Comparison of ENCODE assay signal across 8 mouse cellular contexts in the genomic region with DNA sequence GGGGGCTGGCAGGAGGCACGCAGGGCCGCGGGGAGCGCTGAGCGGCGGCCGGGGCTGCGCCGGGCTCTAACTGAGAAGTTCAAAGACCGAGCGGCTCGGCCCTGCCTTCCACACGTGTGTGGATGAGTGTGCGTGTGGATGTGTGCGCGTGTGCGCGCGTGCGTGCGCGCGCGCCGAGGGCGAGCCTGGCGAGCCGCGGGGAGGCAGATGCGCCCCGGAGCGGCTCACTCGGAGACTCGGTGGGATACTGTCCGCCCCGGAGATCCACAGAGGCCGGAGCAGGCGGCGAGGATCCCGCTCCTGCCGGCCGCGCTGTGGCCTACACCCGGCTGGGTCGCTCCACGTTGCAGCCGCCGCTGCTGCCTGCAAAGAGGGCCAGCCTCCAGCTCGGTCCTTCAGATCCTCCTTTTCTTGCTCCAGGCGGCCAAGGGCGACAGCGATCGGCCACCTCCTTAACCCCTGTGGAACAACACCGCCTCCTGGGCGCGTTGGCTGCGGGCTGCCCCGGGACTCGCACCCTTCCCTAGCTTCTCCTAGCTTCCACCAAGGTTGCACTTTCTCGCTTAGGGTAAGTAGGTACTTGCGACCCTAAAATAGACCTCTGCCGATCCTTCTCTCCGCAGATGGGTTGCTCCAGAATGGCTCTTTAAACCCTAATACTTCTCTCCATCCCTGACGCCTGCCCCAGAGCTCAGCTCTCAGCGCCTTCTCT. TPM values are rescaled to one million over a fixed set of nuclear protein-coding genes. Genes with fewer than 3 reads are reported as not detected.
DNase-seq lines count a peak whose midpoint lies in the region; ATAC-seq and TF ChIP-seq lines count a peak whose summit lies in the region.

No protein-coding gene starts in this region.

- H3K9me3 ChIP-seq in forebrain, embryonic 10.5 days, result no peaks in the 10 kb centered on the region
- no peaks in the 10 kb centered on the region for H3K9me3 ChIP-seq in heart, embryonic 13.5 days
- H3K9me3 ChIP-seq in liver, embryonic 14.5 days (ENCODE audit: control insufficient read depth, low read length), result no peaks in the 10 kb centered on the region
- H3K9me3 ChIP-seq in neural tube, embryonic 12.5 days, result no peaks in the 10 kb centered on the region

- H3K27me3 ChIP-seq in forebrain, embryonic 10.5 days (ENCODE audit: poor library complexity, severe bottlenecking), result peaks cover 48% of the 10 kb centered on the region
- no peaks in the 10 kb centered on the region; the same call in 1 of the 2 replicates for H3K27me3 ChIP-seq in heart, embryonic 13.5 days (replicated peaks)
- peaks cover 35% of the 10 kb centered on the region for H3K27me3 ChIP-seq in liver, embryonic 14.5 days (ENCODE audit: control insufficient read depth, insufficient read depth, low read length)
- no peaks in the 10 kb centered on the region; the same call in 1 of the 2 replicates for H3K27me3 ChIP-seq in neural tube, embryonic 12.5 days (replicated peaks)

- TF ChIP-seq EP300 in liver, embryonic 14.5 days (IDR thresholded peaks at IDR 0.05; ENCODE audit: low read depth), result no peak

- peak overlapping the region; percentile 87 for H3K27ac ChIP-seq in forebrain, embryonic 10.5 days
- H3K27ac ChIP-seq in heart, embryonic 13.5 days (replicated peaks), result peak overlapping the region; percentile 91
- H3K27ac ChIP-seq in liver, embryonic 14.5 days, result no peak overlapping the region
- 0 out of 2 replicates have a peak overlapping the region, but pooled peaks have one; percentile 21 for H3K27ac ChIP-seq in neural tube, embryonic 12.5 days

- peak overlapping the region; percentile 92 for H3K9ac ChIP-seq in heart, embryonic 13.5 days
- H3K9ac ChIP-seq in liver, embryonic 14.5 days (replicated peaks), result no peak overlapping the region; the same call in 1 of the 2 replicates
- peak overlapping the region; percentile 71 for H3K9ac ChIP-seq in neural tube, embryonic 12.5 days

- H3K36me3 ChIP-seq in forebrain, embryonic 10.5 days (replicated peaks), result no peaks in the 10 kb centered on the region
- peaks cover 5% of the 10 kb centered on the region; the same call in 1 of the 2 replicates for H3K36me3 ChIP-seq in heart, embryonic 13.5 days
- H3K36me3 ChIP-seq in liver, embryonic 14.5 days (replicated peaks; ENCODE audit: control insufficient read depth, insufficient read depth, low read depth), result no peaks in the 10 kb centered on the region
- no peaks in the 10 kb centered on the region for H3K36me3 ChIP-seq in neural tube, embryonic 12.5 days

- DNase-seq in 3134 (ENCODE audit: extremely low read depth, insufficient read length, low spot score), result peak; percentile 94
- peak; percentile 79 for DNase-seq in adrenal gland, postnatal 14 days
- DNase-seq in forebrain, embryonic 10.5 days (ENCODE audit: extremely low spot score, low spot score), result peak; percentile 69
- DNase-seq in kidney, postnatal 14 days, result peak; percentile 79
- DNase-seq in liver, embryonic 14.5 days (ENCODE audit: low read depth in 3 of 3, low spot score in 3 of 3), result no peak
- DNase-seq in thymus, postnatal 25 days, result peak; percentile 4

- H3K4me2 ChIP-seq in heart, embryonic 13.5 days, result peak overlapping the region; percentile 77
- peak overlapping the region; percentile 60 for H3K4me2 ChIP-seq in liver, embryonic 14.5 days (ENCODE audit: low read depth)
- H3K4me2 ChIP-seq in neural tube, embryonic 12.5 days (replicated peaks), result peak overlapping the region; percentile 81

- no peak for TF ChIP-seq CTCF in liver, embryonic 14.5 days (IDR thresholded peaks at IDR 0.05; ENCODE audit: low read depth)

- 0% methylated on average over 65 of the region's 65 CpGs for WGBS in forebrain, embryonic 10.5 days
- under 1% methylated on average over 62 of the region's 65 CpGs for WGBS in heart, embryonic 13.5 days
- WGBS in liver, embryonic 14.5 days (ENCODE audit: insufficient replicate concordance), result under 1% methylated on average over 65 of the region's 65 CpGs
- WGBS in neural tube, embryonic 12.5 days, result under 1% methylated on average over 60 of the region's 65 CpGs

- H3K4me3 ChIP-seq in forebrain, embryonic 10.5 days, result peak overlapping the region; percentile 70
- H3K4me3 ChIP-seq in heart, embryonic 13.5 days, result peak overlapping the region; percentile 75
- H3K4me3 ChIP-seq in liver, embryonic 14.5 days (ENCODE audit: insufficient read depth in 1 of 2, low read depth in 2 of 2, low read length in 2 of 2), result peak overlapping the region; percentile 35 to 45
- H3K4me3 ChIP-seq in neural tube, embryonic 12.5 days, result peak overlapping the region; percentile 45

- peak; percentile 35; the same call in 1 of the 2 replicates for ATAC-seq in heart, embryonic 13.5 days (ENCODE audit: extremely low read depth, insufficient number of reproducible peaks, low FRiP score, low TSS enrichment)
- ATAC-seq in liver, embryonic 14.5 days (ENCODE audit: insufficient read depth), result peak; percentile 50
- ATAC-seq in neural tube, embryonic 12.5 days (ENCODE audit: low FRiP score, low read depth), result peak; percentile 71

- H3K4me1 ChIP-seq in forebrain, embryonic 10.5 days, result peaks cover 40% of the 10 kb centered on the region
- H3K4me1 ChIP-seq in heart, embryonic 13.5 days, result peaks cover 37% of the 10 kb centered on the region
- H3K4me1 ChIP-seq in liver, embryonic 14.5 days (replicated peaks; ENCODE audit: control insufficient read depth in 2 of 2, insufficient read depth in 2 of 2, low read length in 1 of 2), result no peaks in the 10 kb centered on the region; a peak in 1 of 4 replicates
- peaks cover 24% of the 10 kb centered on the region for H3K4me1 ChIP-seq in neural tube, embryonic 12.5 days

RNA-seq across cellular contexts. Expression of gene Tgfb2, which starts 0.4 kb away (rescaled TPM):
- 2.7 and 3.1 TPM in 2 replicates for total RNA-seq in adrenal gland, postnatal 14 days (2021)
- 10.6 and 13.1 TPM in 2 replicates for polyA plus RNA-seq in forebrain, embryonic 10.5 days (2016; fragmentation: Nextera tagmentation; extraction: Ambion mirVana)
- 62.1 and 63.5 TPM in 2 replicates for polyA plus RNA-seq in heart, embryonic 13.5 days (2015; fragmentation: Nextera tagmentation; extraction: Ambion mirVana)
- polyA plus RNA-seq in liver, embryonic 14.5 days (2012; rRNA removed), result 0.11 and 0.21 TPM in 2 replicates
- polyA plus RNA-seq in liver, embryonic 14.5 days (2014; fragmentation: Nextera tagmentation; extraction: Ambion mirVana), result 0.66 and 1.3 TPM in 2 replicates
- 27.6 and 32.4 TPM in 2 replicates for polyA plus RNA-seq in neural tube, embryonic 12.5 days (2016; fragmentation: Nextera tagmentation; extraction: Ambion mirVana)

RNA-seq across cellular contexts. Expression of gene Rrp15, which starts 43.8 kb away (rescaled TPM):
- total RNA-seq in adrenal gland, postnatal 14 days (2021), result 26.9 and 31.7 TPM in 2 replicates
- 101 and 104 TPM in 2 replicates for polyA plus RNA-seq in forebrain, embryonic 10.5 days (2016; fragmentation: Nextera tagmentation; extraction: Ambion mirVana)
- polyA plus RNA-seq in heart, embryonic 13.5 days (2015; fragmentation: Nextera tagmentation; extraction: Ambion mirVana), result 36.7 and 40.8 TPM in 2 replicates
- 9.0 and 21.7 TPM in 2 replicates for polyA plus RNA-seq in liver, embryonic 14.5 days (2012; rRNA removed)
- polyA plus RNA-seq in liver, embryonic 14.5 days (2014; fragmentation: Nextera tagmentation; extraction: Ambion mirVana), result 29.1 and 33.3 TPM in 2 replicates
- polyA plus RNA-seq in neural tube, embryonic 12.5 days (2016; fragmentation: Nextera tagmentation; extraction: Ambion mirVana), result 41.7 and 49.1 TPM in 2 replicates

Comparison
In these comparisons a context has a peak if more than half of its experiments do, and no peak if none do; other contexts are left out.
1. DNase-seq: peak in 3134 (single experiment), adrenal gland, postnatal 14 days (single experiment), forebrain, embryonic 10.5 days (single experiment), kidney, postnatal 14 days (single experiment) and thymus, postnatal 25 days (single experiment); none in liver, embryonic 14.5 days (0 of 3).
2. Peak in every context shown above with its lines, with median percentiles within 50 percentile points of each other: H3K4me3 ChIP-seq, ATAC-seq and H3K4me2 ChIP-seq.